Mouse (Mus musculus) bone marrow macrophage, adult 2 months (primary cell): ENCODE data around the gene Gadd45b.

Source experiments
- CTCF ChIP-seq: IDR thresholded peaks from 2 replicates; pipeline ENCODE4 v1.5.1; 2012; ENCODE audit warnings: low read depth, mild to moderate bottlenecking, low read length, moderate library complexity
- POLR2A ChIP-seq: IDR thresholded peaks from 2 replicates; pipeline ENCODE4 v1.6.1; 2012; ENCODE audit warnings: mild to moderate bottlenecking, low read depth, low read length, borderline replicate concordance

GRCm38 (mm10) chr10:80958979-80959637 is 29.2 kb downstream of the Gadd45b start:
- TF ChIP-seq POLR2A (no peak), CTCF (no peak)
